Mouse (Mus musculus): ENCODE measurements around the gene Gm10024. TPM values are rescaled to one million over a fixed set of nuclear protein-coding genes. Genes with fewer than 3 reads are reported as not detected.

Gm10024 gene
- polyA plus RNA-seq (2021; fragmentation: Nextera tagmentation) = not detected in 2 replicates
- long read RNA-seq, experiment 1 = 0 reads
- long read RNA-seq, experiment 2 = 0 reads

GRCm38 (mm10) chr10:77711157-77711556, at the start of gene Gm10024:
TSS of gene Gm10024 (plus strand) at chr10:77711457.

DNA sequence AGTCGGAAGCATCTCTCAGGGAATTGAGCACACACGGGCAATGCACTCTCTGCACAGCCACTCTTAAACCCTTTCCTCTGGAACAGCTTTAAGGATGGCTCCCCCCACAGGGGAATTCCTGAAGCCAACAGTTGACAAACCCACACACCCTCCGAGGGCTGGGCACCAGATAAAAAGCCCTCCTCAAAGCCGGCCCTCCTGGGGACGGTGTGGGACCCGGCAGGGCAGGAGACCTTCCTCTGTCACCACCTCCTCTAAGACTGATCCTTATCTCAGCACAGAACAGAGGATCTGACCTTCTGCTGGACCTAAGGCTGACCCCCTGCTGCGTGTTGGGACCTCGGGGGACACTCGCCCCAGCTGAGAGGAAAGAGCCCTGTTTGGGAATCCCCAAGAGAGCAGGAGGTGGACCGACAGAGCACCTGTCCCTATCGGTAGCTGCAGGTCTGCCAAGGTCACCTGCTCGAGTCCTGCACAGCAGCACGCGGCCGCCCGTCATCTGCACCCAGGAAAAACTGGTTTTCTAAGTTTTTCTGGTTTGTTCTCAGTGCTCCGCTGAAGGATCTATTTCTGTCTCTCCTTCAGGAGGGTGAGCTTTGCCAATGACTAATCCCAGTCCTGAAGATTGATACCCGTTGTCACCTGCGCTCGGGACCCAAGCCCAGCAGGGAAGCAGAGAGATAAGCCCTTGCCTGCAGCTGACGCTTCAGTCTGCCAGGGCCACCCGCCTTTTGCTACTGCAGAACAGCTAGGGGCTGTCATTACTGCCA, 25.2 kb upstream of the Gm10024 start, which contains the start of gene Tspear:
Tspear (plus strand) TSS at position 675 of the 770 bp plus-strand sequence.

GRCm38 (mm10) chr10:77690356-77690807, 20.9 kb upstream of the Gm10024 start, which contains the start of gene Gm19402:
TSS of gene Gm19402 (minus strand) at chr10:77690757.

GRCm38 (mm10) chr10:77697133-77697532, 14.1 kb upstream of the Gm10024 start, which contains the start of gene Gm9508:
TSS of gene Gm9508 (minus strand) at chr10:77697233.

GRCm38 (mm10) chr10:77706326-77706725, 4.9 kb upstream of the Gm10024 start, which contains the start of gene Gm10272:
TSS of gene Gm10272 (plus strand) at chr10:77706626.

DNA sequence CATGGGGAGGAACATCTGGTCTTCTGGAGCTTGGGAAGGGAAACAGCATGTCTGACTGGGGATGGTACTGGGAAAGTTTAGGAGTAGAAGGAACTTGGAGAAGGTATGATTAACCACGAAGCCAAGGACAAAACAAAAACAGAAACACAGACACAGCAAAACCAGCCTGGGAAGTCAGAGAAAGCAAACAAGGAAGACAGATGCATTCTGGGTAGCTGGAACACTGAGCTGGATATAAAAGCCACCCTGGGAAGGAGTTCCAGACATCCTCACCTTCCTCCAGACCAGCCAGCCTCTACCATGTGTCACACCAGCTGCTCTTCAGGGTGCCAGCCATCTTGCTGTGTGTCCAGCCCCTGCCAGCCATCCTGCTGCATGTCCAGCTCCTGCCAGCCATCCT, 4.2 kb downstream of the Gm10024 start, which contains the start of gene Gm10142:
Gm10142 (plus strand) TSS at position 301 of the 400 bp plus-strand sequence.

GRCm38 (mm10) chr10:77720299-77720698, 9.0 kb downstream of the Gm10024 start, which contains the start of gene Krtap12-1:
TSS of gene Krtap12-1 (plus strand) at chr10:77720599.

DNA sequence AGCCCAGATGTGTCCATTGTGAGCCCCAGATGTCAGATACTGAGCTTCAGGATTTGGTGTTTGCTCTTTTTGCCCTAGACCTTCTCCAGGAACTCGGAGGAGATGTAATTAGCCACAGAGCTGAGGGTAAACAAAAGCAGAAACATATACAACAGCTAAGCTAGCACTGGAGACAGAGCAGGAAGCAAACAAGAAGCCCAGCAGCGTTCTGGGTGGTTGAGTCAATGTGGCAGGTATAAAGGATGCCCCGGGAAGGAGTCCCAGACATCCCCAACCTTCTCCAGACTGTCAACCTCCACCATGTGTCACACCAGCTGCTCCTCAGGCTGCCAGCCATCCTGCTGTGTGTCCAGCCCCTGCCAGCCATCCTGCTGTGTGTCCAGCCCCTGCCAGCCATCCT, 14.9 kb downstream of the Gm10024 start, which contains the start of gene Gm10100:
Gm10100 (plus strand) TSS at position 301 of the 400 bp plus-strand sequence.

GRCm38 (mm10) chr10:77741924-77742688, 30.8 kb downstream of the Gm10024 start, which contains the start of gene Gm18596:
TSS of gene Gm18596 (minus strand) at chr10:77742638.

DNA sequence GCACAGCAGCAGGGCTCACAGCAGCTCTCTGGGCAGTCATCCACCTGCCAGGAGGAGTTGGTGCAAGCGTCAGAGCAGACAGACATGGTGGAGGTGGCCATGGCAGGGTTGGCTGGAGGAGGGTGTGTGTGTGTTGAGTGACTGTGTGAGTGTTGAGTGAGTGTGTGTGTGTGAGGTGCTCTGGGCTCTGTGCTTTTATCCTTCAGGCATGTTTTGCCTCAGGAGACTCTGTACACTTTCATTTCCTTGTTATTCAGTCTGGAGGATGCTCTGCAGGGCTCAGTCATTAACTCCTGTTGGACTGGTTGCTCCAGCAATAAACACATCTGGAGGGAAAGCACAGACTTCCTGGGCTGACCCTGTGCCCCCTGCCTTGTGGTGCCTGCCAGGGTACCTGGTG, 40.0 kb downstream of the Gm10024 start, which contains the start of gene Gm9736:
Gm9736 (minus strand) TSS at position 101 of the 400 bp plus-strand sequence.

DNA sequence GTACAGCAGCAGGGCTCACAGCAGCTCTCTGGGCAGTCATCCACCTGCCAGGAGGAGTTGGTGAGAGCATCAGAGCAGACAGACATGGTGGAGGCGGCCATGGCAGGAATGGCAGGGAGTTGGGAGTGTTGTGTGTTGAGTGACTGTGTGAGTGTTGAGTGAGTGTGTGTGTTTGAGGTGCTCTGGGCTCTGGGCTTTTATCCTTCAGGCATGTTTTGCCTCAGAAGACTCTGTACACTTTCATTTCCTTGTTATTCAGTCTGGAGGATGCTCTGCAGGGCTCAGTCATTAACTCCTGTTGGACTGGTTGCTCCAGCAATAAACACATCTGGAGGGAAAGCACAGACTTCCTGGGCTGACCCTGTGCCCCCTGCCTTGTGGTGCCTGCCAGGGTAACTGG, 48.3 kb downstream of the Gm10024 start, which contains the start of gene Gm3233:
Gm3233 (minus strand) TSS at position 101 of the 400 bp plus-strand sequence.

Other genes starting within 250 kb of the Gm10024 start
- 26.3 and 30.1 TPM in 2 replicates for gene Fam207a, start 195.7 kb upstream of the Gm10024 start, polyA plus RNA-seq (2021; fragmentation: Nextera tagmentation)
- gene Itgb2, start 181.2 kb upstream of the Gm10024 start, polyA plus RNA-seq (2021; fragmentation: Nextera tagmentation) = 6.9 and 7.4 TPM in 2 replicates
- gene Pttg1ip, start 129.7 kb upstream of the Gm10024 start, polyA plus RNA-seq (2021; fragmentation: Nextera tagmentation) = 78.1 and 78.4 TPM in 2 replicates
- 138 and 169 TPM in 2 replicates for gene Sumo3, start 105.4 kb upstream of the Gm10024 start, polyA plus RNA-seq (2021; fragmentation: Nextera tagmentation)
- 2.2 and 4.3 TPM in 2 replicates for gene Gm49325, start 105.3 kb upstream of the Gm10024 start, polyA plus RNA-seq (2021; fragmentation: Nextera tagmentation)
- gene Ube2g2, start 89.2 kb upstream of the Gm10024 start, polyA plus RNA-seq (2021; fragmentation: Nextera tagmentation) = 64.6 and 69.3 TPM in 2 replicates
- 0.09 and 0.26 TPM in 2 replicates for gene Tspear, start 24.9 kb upstream of the Gm10024 start, polyA plus RNA-seq (2021; fragmentation: Nextera tagmentation)
- gene Gm19402, start 20.7 kb upstream of the Gm10024 start, polyA plus RNA-seq (2021; fragmentation: Nextera tagmentation) = not detected in 2 replicates
- gene Gm9508, start 14.2 kb upstream of the Gm10024 start, polyA plus RNA-seq (2021; fragmentation: Nextera tagmentation) = not detected in 2 replicates
- gene Gm10272, start 4.8 kb upstream of the Gm10024 start, polyA plus RNA-seq (2021; fragmentation: Nextera tagmentation) = not detected in 2 replicates
- not detected in 2 replicates for gene Gm10142, start 4.3 kb downstream of the Gm10024 start, polyA plus RNA-seq (2021; fragmentation: Nextera tagmentation)
- not detected in 2 replicates for gene Krtap12-1, start 9.1 kb downstream of the Gm10024 start, polyA plus RNA-seq (2021; fragmentation: Nextera tagmentation)
- gene Gm10100, start 15.0 kb downstream of the Gm10024 start, polyA plus RNA-seq (2021; fragmentation: Nextera tagmentation) = not detected in 2 replicates
- gene Gm18596, start 31.2 kb downstream of the Gm10024 start, polyA plus RNA-seq (2021; fragmentation: Nextera tagmentation) = not detected in 2 replicates
- not detected in 2 replicates for gene Gm9736, start 39.9 kb downstream of the Gm10024 start, polyA plus RNA-seq (2021; fragmentation: Nextera tagmentation)
- not detected in 2 replicates for gene Gm3233, start 48.2 kb downstream of the Gm10024 start, polyA plus RNA-seq (2021; fragmentation: Nextera tagmentation)
- not detected in 2 replicates for gene Gm3238, start 59.9 kb downstream of the Gm10024 start, polyA plus RNA-seq (2021; fragmentation: Nextera tagmentation)
- gene Gm7138, start 65.5 kb downstream of the Gm10024 start, polyA plus RNA-seq (2021; fragmentation: Nextera tagmentation) = not detected in 2 replicates
- gene Gm3250, start 71.1 kb downstream of the Gm10024 start, polyA plus RNA-seq (2021; fragmentation: Nextera tagmentation) = not detected in 2 replicates
- not detected in 2 replicates for gene Gm7137, start 76.7 kb downstream of the Gm10024 start, polyA plus RNA-seq (2021; fragmentation: Nextera tagmentation)
- not detected in 2 replicates for gene Gm9639, start 83.6 kb downstream of the Gm10024 start, polyA plus RNA-seq (2021; fragmentation: Nextera tagmentation)
- gene Gm19668, start 87.7 kb downstream of the Gm10024 start, polyA plus RNA-seq (2021; fragmentation: Nextera tagmentation) = not detected in 2 replicates
- not detected in 2 replicates for gene Gm9507, start 100.4 kb downstream of the Gm10024 start, polyA plus RNA-seq (2021; fragmentation: Nextera tagmentation)
- gene Gm2696, start 103.2 kb downstream of the Gm10024 start, polyA plus RNA-seq (2021; fragmentation: Nextera tagmentation) = not detected in 2 replicates
- not detected in 2 replicates for gene Krtap10-4, start 115.6 kb downstream of the Gm10024 start, polyA plus RNA-seq (2021; fragmentation: Nextera tagmentation)
- gene Krtap10-10, start 124.5 kb downstream of the Gm10024 start, polyA plus RNA-seq (2021; fragmentation: Nextera tagmentation) = not detected in 2 replicates
- not detected in 2 replicates for gene Gm36176, start 135.3 kb downstream of the Gm10024 start, polyA plus RNA-seq (2021; fragmentation: Nextera tagmentation)
- gene Gm10318, start 141.4 kb downstream of the Gm10024 start, polyA plus RNA-seq (2021; fragmentation: Nextera tagmentation) = not detected in 2 replicates
- not detected in 2 replicates for gene Gm3285, start 150.5 kb downstream of the Gm10024 start, polyA plus RNA-seq (2021; fragmentation: Nextera tagmentation)
- gene Lrrc3, start 191.1 kb downstream of the Gm10024 start, polyA plus RNA-seq (2021; fragmentation: Nextera tagmentation) = 2.7 and 2.9 TPM in 2 replicates